In the genomic region with DNA sequence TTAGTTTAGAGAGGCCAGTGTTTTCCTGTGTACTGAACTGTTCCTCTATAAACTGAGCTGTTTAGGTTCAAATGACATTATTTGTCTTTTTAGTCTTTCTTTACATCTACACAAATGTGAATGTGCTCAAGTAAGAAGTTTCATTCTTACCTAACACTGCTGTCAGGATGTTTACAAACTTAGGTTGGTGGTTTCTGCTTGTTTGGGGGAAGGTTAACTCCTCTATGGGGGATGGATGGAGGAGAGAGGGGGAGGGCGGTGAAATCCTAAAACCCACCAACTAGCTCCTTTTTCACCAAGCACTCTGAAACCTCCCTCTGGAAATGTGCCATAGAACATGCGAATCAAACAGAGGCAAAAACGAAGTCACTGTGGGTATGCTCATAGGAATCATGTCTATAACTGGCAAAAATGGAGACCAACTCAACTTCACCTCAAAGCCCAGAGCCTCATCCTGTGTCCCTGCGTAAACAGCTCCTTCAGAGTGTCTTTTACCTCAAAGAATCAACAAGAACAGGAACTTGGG, we compare ENCODE assay signal across 11 mouse cellular contexts. TPM values are rescaled to one million over a fixed set of nuclear protein-coding genes. Genes with fewer than 3 reads are reported as not detected.
DNase-seq lines count a peak whose midpoint lies in the region; ATAC-seq and TF ChIP-seq lines count a peak whose summit lies in the region.
"Had no signal": no experiment of that assay in that cellular context is flagged by ENCODE, and none has a peak within 500 bp of the region (broad histone marks: within the 10 kb centered on the region; RNA-seq: fewer than 3 reads in every experiment).

No protein-coding gene starts in this region.

- no peak overlapping the region for H3K4me2 ChIP-seq in embryonic facial prominence, embryonic 12.5 days (replicated peaks)
- H3K4me2 ChIP-seq in hindbrain, embryonic 14.5 days (replicated peaks), result no peak overlapping the region
- no peak overlapping the region for H3K4me2 ChIP-seq in lung, postnatal 0 days (replicated peaks; ENCODE audit: low read depth, low read length)
- peak overlapping the region; percentile 16; the same call in 1 of the 2 replicates for H3K4me2 ChIP-seq in stomach, embryonic 16.5 days (ENCODE audit: low read depth, low read length)
- H3K4me2 ChIP-seq: midbrain, embryonic 11.5 days had no signal

- TF ChIP-seq CTCF in lung, postnatal 0 days (IDR thresholded peaks at IDR 0.05), result no peak

- H3K4me3 ChIP-seq in embryonic facial prominence, embryonic 12.5 days, result no peak overlapping the region
- no peak overlapping the region for H3K4me3 ChIP-seq in embryonic facial prominence, embryonic 10.5 days
- H3K4me3 ChIP-seq in hindbrain, embryonic 14.5 days (replicated peaks; ENCODE audit: low read length), result no peak overlapping the region
- H3K4me3 ChIP-seq in hindbrain, embryonic 10.5 days, result no peak overlapping the region
- H3K4me3 ChIP-seq in lung, postnatal 0 days (ENCODE audit: low read depth, low read length), result no peak overlapping the region
- H3K4me3 ChIP-seq in stomach, embryonic 16.5 days (replicated peaks; ENCODE audit: low read length), result no peak overlapping the region

- H3K27ac ChIP-seq in embryonic facial prominence, embryonic 12.5 days, result 0 out of 2 replicates have a peak overlapping the region, but pooled peaks have one; percentile 5
- no peak overlapping the region for H3K27ac ChIP-seq in embryonic facial prominence, embryonic 10.5 days (replicated peaks)
- H3K27ac ChIP-seq in hindbrain, embryonic 14.5 days, result no peak overlapping the region
- H3K27ac ChIP-seq in hindbrain, embryonic 10.5 days, result no peak overlapping the region
- H3K27ac ChIP-seq in lung, postnatal 0 days (ENCODE audit: low read length), result peak overlapping the region; percentile 55
- peak overlapping the region; percentile 69 for H3K27ac ChIP-seq in stomach, embryonic 16.5 days (ENCODE audit: low read length)
- H3K27ac ChIP-seq: liver, embryonic 14.5 days had no signal

- H3K9ac ChIP-seq in embryonic facial prominence, embryonic 12.5 days, result no peak overlapping the region
- H3K9ac ChIP-seq in hindbrain, embryonic 14.5 days, result peak overlapping the region; percentile 3; the same call in 1 of the 2 replicates
- no peak overlapping the region for H3K9ac ChIP-seq in lung, postnatal 0 days (replicated peaks; ENCODE audit: low read depth)
- no peak overlapping the region for H3K9ac ChIP-seq in stomach, embryonic 16.5 days (ENCODE audit: low read length)
- H3K9ac ChIP-seq: liver, embryonic 14.5 days had no signal

- H3K4me1 ChIP-seq in embryonic facial prominence, embryonic 12.5 days, result peaks cover 10% of the 10 kb centered on the region; the same call in 1 of the 2 replicates
- H3K4me1 ChIP-seq in embryonic facial prominence, embryonic 10.5 days, result 0 out of 2 replicates have a peak, but pooled peaks cover 6% of the 10 kb centered on the region
- peaks cover 20% of the 10 kb centered on the region; the same call in 1 of the 2 replicates for H3K4me1 ChIP-seq in hindbrain, embryonic 14.5 days (replicated peaks; ENCODE audit: control insufficient read depth, insufficient read depth, low read length)
- peaks cover 13% of the 10 kb centered on the region for H3K4me1 ChIP-seq in hindbrain, embryonic 10.5 days (replicated peaks)
- no peaks in the 10 kb centered on the region; the same call in 1 of the 2 replicates for H3K4me1 ChIP-seq in lung, postnatal 0 days (ENCODE audit: insufficient read depth, low read depth, low read length)
- H3K4me1 ChIP-seq in stomach, embryonic 16.5 days (ENCODE audit: control insufficient read depth, insufficient read depth, low read length), result peaks cover 34% of the 10 kb centered on the region

- TF ChIP-seq EP300 in lung, postnatal 0 days (IDR thresholded peaks at IDR 0.05), result no peak

- peaks cover 6% of the 10 kb centered on the region for H3K36me3 ChIP-seq in embryonic facial prominence, embryonic 12.5 days
- peaks cover 28% of the 10 kb centered on the region for H3K36me3 ChIP-seq in embryonic facial prominence, embryonic 10.5 days (replicated peaks)
- H3K36me3 ChIP-seq in hindbrain, embryonic 14.5 days (replicated peaks; ENCODE audit: control insufficient read depth, insufficient read depth), result no peaks in the 10 kb centered on the region; the same call in 1 of the 2 replicates
- H3K36me3 ChIP-seq in hindbrain, embryonic 10.5 days, result peaks cover 26% of the 10 kb centered on the region
- H3K36me3 ChIP-seq in lung, postnatal 0 days (ENCODE audit: insufficient read depth, low read length), result no peaks in the 10 kb centered on the region
- no peaks in the 10 kb centered on the region for H3K36me3 ChIP-seq in stomach, embryonic 16.5 days (ENCODE audit: control insufficient read depth, insufficient read depth, low read length)

- DNase-seq in embryonic facial prominence, embryonic 10.5 days (ENCODE audit: low spot score), result no peak
- DNase-seq in hindbrain, embryonic 14.5 days (ENCODE audit: low spot score), result no peak
- DNase-seq in hindbrain, embryonic 10.5 days (ENCODE audit: low spot score), result no peak
- DNase-seq in lung, postnatal 0 days (ENCODE audit: low spot score), result no peak
- no peak for DNase-seq in lung, postnatal 36 days
- DNase-seq in spleen, postnatal 10 days (ENCODE audit: low spot score in 2 of 2), result no peak
- DNase-seq: thymus, postnatal 36 days had no signal

- no peaks in the 10 kb centered on the region for H3K27me3 ChIP-seq in embryonic facial prominence, embryonic 12.5 days
- no peaks in the 10 kb centered on the region for H3K27me3 ChIP-seq in embryonic facial prominence, embryonic 10.5 days (replicated peaks; ENCODE audit: low read depth, poor library complexity, severe bottlenecking)
- H3K27me3 ChIP-seq in hindbrain, embryonic 14.5 days (ENCODE audit: control insufficient read depth, insufficient read depth, low read length), result no peaks in the 10 kb centered on the region
- H3K27me3 ChIP-seq in hindbrain, embryonic 10.5 days (ENCODE audit: insufficient read depth, poor library complexity, severe bottlenecking), result no peaks in the 10 kb centered on the region
- H3K27me3 ChIP-seq in lung, postnatal 0 days (replicated peaks; ENCODE audit: insufficient read depth, low read length), result no peaks in the 10 kb centered on the region
- no peaks in the 10 kb centered on the region for H3K27me3 ChIP-seq in stomach, embryonic 16.5 days (ENCODE audit: control insufficient read depth, insufficient read depth, low read length)

- 78% methylated on average over 4 of the region's 4 CpGs for WGBS in embryonic facial prominence, embryonic 12.5 days
- whole genome bisulfite sequencing in embryonic facial prominence, embryonic 10.5 days, result 83% methylated on average over 4 of the region's 4 CpGs
- WGBS in hindbrain, embryonic 14.5 days, result 70% methylated on average over 4 of the region's 4 CpGs
- WGBS in hindbrain, embryonic 10.5 days, result 86% methylated on average over 4 of the region's 4 CpGs
- 55% methylated on average over 4 of the region's 4 CpGs for WGBS in lung, postnatal 0 days
- WGBS in stomach, embryonic 16.5 days, result 52% methylated on average over 4 of the region's 4 CpGs

- ATAC-seq in embryonic facial prominence, embryonic 12.5 days (ENCODE audit: insufficient number of reproducible peaks, insufficient read depth, low FRiP score, low TSS enrichment), result no peak
- no peak for ATAC-seq in hindbrain, embryonic 14.5 days (ENCODE audit: low FRiP score)
- no peak for ATAC-seq in lung, postnatal 0 days
- ATAC-seq in stomach, embryonic 16.5 days (ENCODE audit: insufficient read depth, low FRiP score), result no peak

- no peaks in the 10 kb centered on the region for H3K9me3 ChIP-seq in embryonic facial prominence, embryonic 12.5 days
- H3K9me3 ChIP-seq in embryonic facial prominence, embryonic 10.5 days, result no peaks in the 10 kb centered on the region
- no peaks in the 10 kb centered on the region for H3K9me3 ChIP-seq in hindbrain, embryonic 14.5 days (ENCODE audit: control insufficient read depth, low read length)
- H3K9me3 ChIP-seq in hindbrain, embryonic 10.5 days, result no peaks in the 10 kb centered on the region
- no peaks in the 10 kb centered on the region for H3K9me3 ChIP-seq in lung, postnatal 0 days (ENCODE audit: low read length)
- no peaks in the 10 kb centered on the region for H3K9me3 ChIP-seq in stomach, embryonic 16.5 days (replicated peaks; ENCODE audit: control insufficient read depth, low read length)

RNA-seq across cellular contexts. Expression of a gene that starts 12.7 kb away (rescaled TPM):
- 468 and 479 TPM in 2 replicates for polyA plus RNA-seq in embryonic facial prominence, embryonic 12.5 days (2016; fragmentation: Nextera tagmentation; extraction: Ambion mirVana)
- polyA plus RNA-seq in embryonic facial prominence, embryonic 10.5 days (2016; fragmentation: Nextera tagmentation; extraction: Ambion mirVana), result 474 and 482 TPM in 2 replicates
- polyA plus RNA-seq in hindbrain, embryonic 14.5 days (2014; fragmentation: Nextera tagmentation; extraction: Ambion mirVana), result 605 and 634 TPM in 2 replicates
- 546 and 562 TPM in 2 replicates for polyA plus RNA-seq in hindbrain, embryonic 10.5 days (2016; fragmentation: Nextera tagmentation; extraction: Ambion mirVana)
- polyA plus RNA-seq in lung, postnatal 0 days (2015; fragmentation: Nextera tagmentation; extraction: Ambion mirVana), result 177 and 190 TPM in 2 replicates
- 399 and 420 TPM in 2 replicates for polyA plus RNA-seq in stomach, embryonic 16.5 days (2015; fragmentation: Nextera tagmentation; extraction: Ambion mirVana)

Comparison
In these comparisons a context has a peak if more than half of its experiments do, and no peak if none do; other contexts are left out.
1. H3K27ac ChIP-seq: peak in embryonic facial prominence, embryonic 12.5 days (single experiment), lung, postnatal 0 days (single experiment) and stomach, embryonic 16.5 days (single experiment); none in embryonic facial prominence, embryonic 10.5 days (single experiment), hindbrain, embryonic 14.5 days (single experiment) and hindbrain, embryonic 10.5 days (single experiment).